ENCODE assay signal across 7 mouse cellular contexts in genomic region chr13:85556101-85556853, GRCm38 (mm10).
A peak's percentile ranks its signal among the peaks of the same experiment; 100 is the strongest.
DNase-seq lines count a peak whose midpoint lies in the region; ATAC-seq and TF ChIP-seq lines count a peak whose summit lies in the region.

No protein-coding gene starts in this region.

- H3K4me1 ChIP-seq in forebrain, embryonic 16.5 days (replicated peaks; ENCODE audit: control insufficient read depth, insufficient read depth, low read length): no peaks in the 10 kb centered on the region
- no peaks in the 10 kb centered on the region for H3K4me1 ChIP-seq in kidney, embryonic 16.5 days (ENCODE audit: insufficient read depth, low read length)
- H3K4me1 ChIP-seq in lung, embryonic 15.5 days: no peaks in the 10 kb centered on the region

- H3K9me3 ChIP-seq in forebrain, embryonic 16.5 days (ENCODE audit: control insufficient read depth, low read length): no peaks in the 10 kb centered on the region
- no peaks in the 10 kb centered on the region for H3K9me3 ChIP-seq in kidney, embryonic 16.5 days (ENCODE audit: low read length)
- H3K9me3 ChIP-seq in lung, embryonic 15.5 days: no peaks in the 10 kb centered on the region

- peak; percentile 75 for ATAC-seq in forebrain, embryonic 16.5 days
- ATAC-seq in kidney, embryonic 16.5 days (ENCODE audit: low FRiP score, low TSS enrichment): peak; percentile 23; the same call in 1 of the 2 replicates
- peak; percentile 83 for ATAC-seq in lung, embryonic 15.5 days (ENCODE audit: borderline replicate concordance, extremely low read depth, low FRiP score, low TSS enrichment)

- TF ChIP-seq POLR2A in brain, embryonic 14.5 days (IDR thresholded peaks at IDR 0.05; ENCODE audit: borderline replicate concordance, extremely low read depth, insufficient read depth, insufficient read length, poor library complexity, severe bottlenecking): no peak

- no peak overlapping the region for H3K27ac ChIP-seq in forebrain, embryonic 16.5 days (ENCODE audit: low read length)
- H3K27ac ChIP-seq in kidney, embryonic 16.5 days (ENCODE audit: low read length): no peak overlapping the region
- H3K27ac ChIP-seq in lung, embryonic 15.5 days: no peak overlapping the region

- H3K4me3 ChIP-seq in forebrain, embryonic 16.5 days (replicated peaks; ENCODE audit: low read length): no peak overlapping the region
- no peak overlapping the region for H3K4me3 ChIP-seq in kidney, embryonic 16.5 days (ENCODE audit: low read length)
- no peak overlapping the region for H3K4me3 ChIP-seq in lung, embryonic 15.5 days

- TF ChIP-seq CTCF in brain, embryonic 14.5 days (IDR thresholded peaks at IDR 0.05; ENCODE audit: borderline replicate concordance, extremely low read depth, insufficient read depth, insufficient read length): peak; percentile 58; the same call in 1 of the 2 replicates

- 12% methylated on average over 5 of the region's 5 CpGs for WGBS in forebrain, embryonic 16.5 days
- WGBS in kidney, embryonic 16.5 days: 15% methylated on average over 5 of the region's 5 CpGs
- WGBS in lung, embryonic 15.5 days: 6% methylated on average over 5 of the region's 5 CpGs

- no peaks in the 10 kb centered on the region for H3K36me3 ChIP-seq in forebrain, embryonic 16.5 days (ENCODE audit: control insufficient read depth, insufficient read depth)
- no peaks in the 10 kb centered on the region for H3K36me3 ChIP-seq in kidney, embryonic 16.5 days (ENCODE audit: insufficient read depth, low read length)
- no peaks in the 10 kb centered on the region for H3K36me3 ChIP-seq in lung, embryonic 15.5 days

- H3K9ac ChIP-seq in forebrain, embryonic 16.5 days (replicated peaks; ENCODE audit: low read depth, low read length): no peak overlapping the region
- no peak overlapping the region for H3K9ac ChIP-seq in kidney, embryonic 16.5 days (replicated peaks; ENCODE audit: low read length)
- H3K9ac ChIP-seq in lung, embryonic 15.5 days: no peak overlapping the region

- DNase-seq in urinary bladder, postnatal 25 days (ENCODE audit: low spot score): peak; percentile 52
- DNase-seq in urinary bladder, postnatal 4 days (ENCODE audit: low spot score in 2 of 2): no peak
- DNase-seq in brain, embryonic 14.5 days (ENCODE audit: low read depth): peak; percentile 88
- peak; percentile 83 for DNase-seq in retina, embryonic 14.5 days (ENCODE audit: low spot score)

- H3K4me2 ChIP-seq in forebrain, embryonic 16.5 days (ENCODE audit: low read length): no peak overlapping the region
- H3K4me2 ChIP-seq in kidney, embryonic 16.5 days (replicated peaks; ENCODE audit: low read depth, low read length): no peak overlapping the region
- no peak overlapping the region for H3K4me2 ChIP-seq in lung, embryonic 15.5 days

- no peaks in the 10 kb centered on the region for H3K27me3 ChIP-seq in forebrain, embryonic 16.5 days (replicated peaks; ENCODE audit: control insufficient read depth, insufficient read depth, low read length)
- no peaks in the 10 kb centered on the region for H3K27me3 ChIP-seq in kidney, embryonic 16.5 days (ENCODE audit: insufficient read depth, low read length)
- H3K27me3 ChIP-seq in lung, embryonic 15.5 days: no peaks in the 10 kb centered on the region

Comparison
In these comparisons a context has a peak if more than half of its experiments do, and no peak if none do; other contexts are left out.
1. DNase-seq: peak in urinary bladder, postnatal 25 days (single experiment), brain, embryonic 14.5 days (single experiment) and retina, embryonic 14.5 days (single experiment); none in urinary bladder, postnatal 4 days (0 of 2).
2. ATAC-seq: peak in every context shown above with its lines; median percentile 83 in lung, embryonic 15.5 days; 75 in forebrain, embryonic 16.5 days; 23 in kidney, embryonic 16.5 days.